Mouse (Mus musculus) spleen, adult 2 months (tissue): ENCODE measurements around the gene Rdm1. TPM values are rescaled to one million over a fixed set of nuclear protein-coding genes. Genes with fewer than 3 reads are reported as not detected.

Experiments used
- DNase-seq, 2 experiments: peaks; one replicate each; pipeline versions ENCODE4 v3.0.0 to v3.0.0-alpha.2; 2012 to 2021; ENCODE audit warnings: low spot score in 2 of 2, low read depth in 1 of 2
- H3K27ac ChIP-seq: fragments of 200-500 bp; 2 replicates; pipeline ENCODE4 v1.5.1; 2012; ENCODE audit warnings: low read length, inconsistent platforms; ENCODE audit not compliant: insufficient read depth
- H3K27me3 ChIP-seq: fragments of 200-500 bp; 2 replicates; pipeline ENCODE4 v1.6.1; 2012; ENCODE audit warnings: mild to moderate bottlenecking, moderate library complexity, low read length, inconsistent platforms; ENCODE audit not compliant: control insufficient read depth, insufficient read depth
- H3K36me3 ChIP-seq: fragments of 200-500 bp; 2 replicates; pipeline ENCODE4 v1.6.1; 2012; ENCODE audit warnings: mild to moderate bottlenecking, low read length, inconsistent platforms; ENCODE audit not compliant: control insufficient read depth, insufficient read depth
- H3K4me1 ChIP-seq: fragments of 200-500 bp; 2 replicates; pipeline ENCODE4 v1.6.1; 2011; ENCODE audit warnings: inconsistent platforms; ENCODE audit not compliant: control insufficient read depth, insufficient read depth, insufficient read length
- H3K4me3 ChIP-seq: fragments of 200-500 bp; 2 replicates; pipeline ENCODE4 v1.5.1; 2011; ENCODE audit warnings: mild to moderate bottlenecking, inconsistent platforms; ENCODE audit not compliant: insufficient read depth, insufficient read length; ENCODE audit errors: extremely low read depth
- CTCF ChIP-seq: fragments of 200-500 bp; IDR thresholded peaks from 2 replicates; pipeline ENCODE4 v1.5.1; 2011; ENCODE audit warnings: mild to moderate bottlenecking, inconsistent platforms; ENCODE audit not compliant: insufficient read depth, insufficient read length, insufficient replicate concordance; ENCODE audit errors: extremely low read depth
- POLR2A ChIP-seq: fragments of 200-500 bp; IDR thresholded peaks from 2 replicates; pipeline ENCODE4 v1.6.1; 2011; ENCODE audit warnings: low read depth, low read length, inconsistent platforms
- WGBS: fragments of 180-500 bp; shearing (Covaris S2); methylation state at CpG from one replicate; pipeline ENCODE4 v1.1.7; 2018; 5-methylcytosine and 5-hydroxymethylcytosine counted together
- polyA plus RNA-seq: library from polyadenylated mRNA; depleted of rRNA; stranded (reverse); fragments of >200 nt; gene quantifications from 2 replicates; pipeline ENCODE4 v1.2.3, GENCODE M21; 2012

The Rdm1 gene
- polyA plus RNA-seq, 1 experiment: 18.8 TPM

GRCm38 (mm10) chr11:101670334-101670733, 43.3 kb downstream of the Rdm1 start:
- no peak for DNase-seq
- Histone ChIP-seq H3K27me3 (no peaks in the 10 kb centered on the region), H3K27ac (no peak overlapping the region), H3K36me3 (no peaks in the 10 kb centered on the region), H3K4me3 (no peak overlapping the region), H3K4me1 (no peaks in the 10 kb centered on the region)
- 70% methylated on average over 1 of the region's 1 CpGs for WGBS
- no peak for TF ChIP-seq CTCF
- no peak for TF ChIP-seq POLR2A

- WGBS: 79% methylated on average over 4 of the region's 4 CpGs
- Histone ChIP-seq H3K27ac (no peak overlapping the region), H3K4me3 (no peak overlapping the region), H3K36me3 (no peaks in the 10 kb centered on the region), H3K4me1 (no peaks in the 10 kb centered on the region), H3K27me3 (no peaks in the 10 kb centered on the region)
- DNase-seq: no peak
- no peak for TF ChIP-seq CTCF
- no peak for TF ChIP-seq POLR2A
These were observed 44.3 kb downstream of the Rdm1 start for GRCm38 (mm10) chr11:101671255-101671654.

GRCm38 (mm10) chr11:101673010-101673642, 46.1 kb downstream of the Rdm1 start:
- H3K4me3 ChIP-seq: no peak overlapping the region
- DNase-seq: no peak
- H3K36me3 ChIP-seq: no peaks in the 10 kb centered on the region
- peak overlapping the region; percentile 18; the same call in 1 of the 2 replicates for H3K27ac ChIP-seq
- H3K4me1 ChIP-seq: no peaks in the 10 kb centered on the region
- 39% methylated on average over 16 of the region's 16 CpGs for WGBS
- TF ChIP-seq CTCF (no peak), POLR2A (no peak)
- H3K27me3 ChIP-seq: no peaks in the 10 kb centered on the region

- TF ChIP-seq CTCF (no peak), POLR2A (no peak)
These were observed 47.1 kb downstream of the Rdm1 start for GRCm38 (mm10) chr11:101674106-101674505.

GRCm38 (mm10) chr11:101675349-101675748, 48.4 kb downstream of the Rdm1 start:
- TF ChIP-seq CTCF (no peak), POLR2A (no peak)
- no peak for DNase-seq
- Histone ChIP-seq H3K27me3 (no peaks in the 10 kb centered on the region), H3K27ac (no peak overlapping the region), H3K36me3 (no peaks in the 10 kb centered on the region), H3K4me1 (peaks cover 9% of the 10 kb centered on the region; the same call in 1 of the 2 replicates), H3K4me3 (no peak overlapping the region)
- 92% methylated on average over 4 of the region's 4 CpGs for WGBS

More at GRCm38 (mm10) chr11:101674106-101674505, 47.1 kb downstream of the Rdm1 start:
- no peak for DNase-seq
- Histone ChIP-seq H3K4me1 (peaks cover 5% of the 10 kb centered on the region; the same call in 1 of the 2 replicates), H3K36me3 (no peaks in the 10 kb centered on the region), H3K27ac (no peak overlapping the region), H3K4me3 (no peak overlapping the region), H3K27me3 (no peaks in the 10 kb centered on the region)
- 86% methylated on average over 5 of the region's 5 CpGs for WGBS

GRCm38 (mm10) chr11:101677655-101678054, 50.7 kb downstream of the Rdm1 start:
- TF ChIP-seq POLR2A (no peak), CTCF (no peak)
- no peaks in the 10 kb centered on the region for H3K36me3 ChIP-seq
- no peak for DNase-seq
- WGBS: 88% methylated on average over 12 of the region's 12 CpGs
- H3K4me3 ChIP-seq: no peak overlapping the region
- H3K27ac ChIP-seq: no peak overlapping the region
- no peaks in the 10 kb centered on the region for H3K27me3 ChIP-seq
- peaks cover 9% of the 10 kb centered on the region; the same call in 1 of the 2 replicates for H3K4me1 ChIP-seq

- H3K27me3 ChIP-seq: no peaks in the 10 kb centered on the region
These were observed 51.8 kb downstream of the Rdm1 start for GRCm38 (mm10) chr11:101678770-101679169.

More at GRCm38 (mm10) chr11:101678770-101679169, 51.8 kb downstream of the Rdm1 start:
- no peak for DNase-seq
- no peak overlapping the region for H3K27ac ChIP-seq
- peaks cover 9% of the 10 kb centered on the region; the same call in 1 of the 2 replicates for H3K4me1 ChIP-seq
- no peaks in the 10 kb centered on the region for H3K36me3 ChIP-seq
- H3K4me3 ChIP-seq: no peak overlapping the region
- WGBS: 49% methylated on average over 5 of the region's 5 CpGs
- no peak for TF ChIP-seq POLR2A
- TF ChIP-seq CTCF: no peak
